Mouse (Mus musculus): ENCODE measurements around the gene CN725425.

Gene CN725425

DNA sequence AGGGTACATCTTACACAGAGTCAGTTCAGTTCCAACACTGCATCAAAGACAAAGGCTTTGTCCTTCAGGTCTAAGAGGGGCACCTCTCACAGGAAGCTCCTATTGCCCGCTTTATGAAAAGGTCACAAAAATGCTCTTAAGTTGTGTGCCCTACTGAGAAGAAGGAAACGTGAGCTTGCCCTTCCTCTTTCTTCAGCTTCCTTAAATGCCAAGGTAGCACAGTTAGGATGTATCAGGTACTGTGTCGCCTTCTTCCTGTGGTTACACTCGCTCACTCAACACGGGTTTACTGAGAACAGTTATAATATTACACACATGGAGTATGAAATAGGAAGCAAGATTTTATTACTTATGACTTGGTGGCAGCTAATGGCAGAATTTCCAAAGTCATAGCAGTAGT lies 38.0 kb downstream of the CN725425 start:
- DNase-seq, result no peak

DNA sequence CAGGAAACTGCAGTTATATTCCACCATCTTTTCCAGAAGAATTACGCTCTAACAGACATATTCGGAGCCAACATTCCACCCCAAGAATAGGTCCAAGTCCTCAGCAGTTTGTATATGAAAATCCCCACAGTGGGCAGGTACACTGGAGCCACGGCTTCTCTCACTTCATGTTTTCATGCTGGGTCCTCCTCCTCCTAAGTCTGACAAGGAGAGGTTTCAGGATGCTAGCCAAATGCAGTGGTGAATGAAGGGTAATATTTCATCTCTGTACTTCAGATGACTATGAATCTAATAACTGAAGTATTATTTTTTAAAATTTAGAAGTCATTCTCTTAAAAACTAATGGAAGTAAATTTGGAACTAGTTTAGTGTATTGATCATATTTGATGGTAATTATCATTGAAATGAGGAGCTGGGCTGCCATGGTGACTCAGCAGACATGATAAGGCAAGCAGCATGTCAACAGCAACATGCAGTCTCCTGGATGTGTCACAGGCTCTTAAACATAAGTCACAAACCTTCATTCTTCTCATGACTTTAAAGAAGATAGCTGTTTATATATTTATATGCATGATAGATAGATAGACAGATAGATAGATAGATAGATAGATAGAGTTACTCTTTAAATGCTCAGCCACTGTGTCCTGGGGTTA lies 41.5 kb downstream of the CN725425 start:
- DNase-seq, result no peak

DNA sequence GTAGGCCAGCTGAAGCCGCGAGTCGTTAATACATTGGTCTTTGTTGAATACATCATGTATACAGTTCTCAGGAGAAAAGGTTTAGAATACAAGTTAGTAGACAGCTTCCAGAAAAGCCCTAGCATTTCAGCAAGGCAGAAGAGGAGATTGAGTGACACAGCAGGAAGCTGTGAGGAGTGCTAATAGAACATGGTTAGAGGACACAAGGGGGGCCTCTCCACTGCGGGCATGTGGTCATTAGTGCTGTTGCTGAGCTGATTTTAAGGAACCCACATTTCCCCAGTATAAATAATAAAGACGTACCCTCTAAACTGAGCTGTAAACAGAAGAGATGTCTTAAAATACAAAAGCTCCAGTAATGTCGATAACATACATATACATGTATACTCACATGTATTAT lies 51.5 kb downstream of the CN725425 start:
- no peak for DNase-seq

- DNase-seq, result no peak
Observed at GRCm38 (mm10) chr15:91251544-91252408, 52.5 kb downstream of the CN725425 start.

DNA sequence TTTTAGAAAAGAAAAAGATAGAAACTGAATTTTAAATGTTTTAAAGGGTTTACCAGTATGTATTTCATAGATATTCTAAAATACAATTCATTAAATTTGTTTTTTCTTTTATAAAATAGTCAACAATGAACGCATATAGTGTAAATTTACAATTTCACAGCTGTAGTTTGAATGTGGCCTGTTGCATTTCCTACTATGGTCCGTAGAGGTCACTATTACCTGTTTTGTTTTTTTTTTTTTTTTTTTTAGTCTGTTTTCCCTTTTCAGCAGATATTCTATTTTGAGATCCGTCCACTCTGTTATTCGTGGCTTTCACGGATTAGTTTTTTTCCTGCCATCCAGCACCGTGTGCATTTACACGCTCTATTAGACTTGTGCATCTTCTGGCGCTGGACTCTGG lies 53.7 kb downstream of the CN725425 start:
- no peak for DNase-seq

DNA sequence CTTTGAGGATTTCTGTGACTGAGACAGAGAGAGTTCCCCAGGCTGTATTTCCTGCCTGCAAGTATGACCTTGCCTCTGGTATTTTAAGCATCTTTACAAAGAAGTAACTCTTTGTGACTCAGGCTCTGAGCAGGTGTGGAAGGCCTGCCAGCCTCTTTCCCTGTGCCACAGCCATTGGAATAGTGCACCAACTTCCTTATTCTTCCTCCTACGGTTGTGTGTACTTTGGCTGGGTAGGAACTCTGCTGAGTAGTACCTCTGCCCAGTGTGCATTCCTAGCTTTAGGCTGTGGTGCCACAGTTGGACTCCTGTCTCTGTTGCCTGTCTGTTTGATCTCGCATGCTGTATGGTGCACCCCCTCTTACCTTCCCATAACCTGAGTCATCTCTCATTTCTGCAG lies 56.0 kb downstream of the CN725425 start:
- no peak for DNase-seq

GRCm38 (mm10) chr15:91257140-91257539 lies 57.8 kb downstream of the CN725425 start:
- peak; percentile 29 for DNase-seq

- no peak for DNase-seq
Observed at GRCm38 (mm10) chr15:91260578-91260977, 61.3 kb downstream of the CN725425 start.

- no peak for DNase-seq
Observed at GRCm38 (mm10) chr15:91263926-91264325, 64.6 kb downstream of the CN725425 start.

GRCm38 (mm10) chr15:91268532-91268931 lies 69.2 kb downstream of the CN725425 start:
- peak; percentile 57 for DNase-seq

GRCm38 (mm10) chr15:91275961-91276360 lies 76.7 kb downstream of the CN725425 start:
- DNase-seq, result peak; percentile 41

- DNase-seq, result no peak
Observed at GRCm38 (mm10) chr15:91279571-91279970, 80.3 kb downstream of the CN725425 start.

GRCm38 (mm10) chr15:91281521-91281920 lies 82.2 kb downstream of the CN725425 start:
- no peak for DNase-seq

DNA sequence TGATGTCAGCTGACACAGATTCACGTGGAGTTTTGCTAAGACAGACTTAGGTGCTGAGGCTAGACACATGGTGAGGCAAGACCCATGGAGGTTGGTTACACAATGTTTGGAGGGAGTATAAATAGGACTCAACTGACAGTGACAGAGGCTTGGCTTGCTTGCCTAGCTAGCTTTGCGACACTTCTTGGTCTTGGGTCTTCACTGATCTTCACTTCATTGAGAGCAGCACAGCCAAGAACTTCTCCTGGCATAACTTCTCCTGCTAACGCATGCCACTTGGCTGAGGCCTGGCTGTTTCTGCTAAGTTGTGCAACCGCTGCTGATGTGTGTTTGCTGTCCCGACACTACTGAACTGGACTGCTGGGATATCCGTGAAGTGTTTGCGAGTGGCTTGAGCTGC lies 83.5 kb downstream of the CN725425 start:
- DNase-seq, result no peak

DNA sequence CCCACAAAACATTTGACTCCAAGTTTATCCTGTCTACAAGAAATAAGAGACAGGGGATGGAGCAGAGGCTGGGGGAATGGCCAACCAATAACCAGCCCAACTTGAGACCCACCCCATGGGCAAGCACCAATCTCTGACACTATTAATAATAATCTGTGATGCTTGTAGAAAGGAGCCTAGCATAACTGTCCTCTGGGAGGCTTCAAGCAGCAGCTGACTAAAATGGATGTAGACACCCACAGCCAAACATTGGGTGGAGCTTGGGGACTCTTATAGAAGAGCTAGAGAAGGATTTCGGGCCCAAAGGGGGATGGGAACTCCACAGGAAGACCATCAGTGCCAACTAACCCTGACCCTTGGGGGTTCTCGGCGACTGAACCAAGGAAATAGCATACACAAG lies 84.1 kb downstream of the CN725425 start:
- DNase-seq, result no peak

DNA sequence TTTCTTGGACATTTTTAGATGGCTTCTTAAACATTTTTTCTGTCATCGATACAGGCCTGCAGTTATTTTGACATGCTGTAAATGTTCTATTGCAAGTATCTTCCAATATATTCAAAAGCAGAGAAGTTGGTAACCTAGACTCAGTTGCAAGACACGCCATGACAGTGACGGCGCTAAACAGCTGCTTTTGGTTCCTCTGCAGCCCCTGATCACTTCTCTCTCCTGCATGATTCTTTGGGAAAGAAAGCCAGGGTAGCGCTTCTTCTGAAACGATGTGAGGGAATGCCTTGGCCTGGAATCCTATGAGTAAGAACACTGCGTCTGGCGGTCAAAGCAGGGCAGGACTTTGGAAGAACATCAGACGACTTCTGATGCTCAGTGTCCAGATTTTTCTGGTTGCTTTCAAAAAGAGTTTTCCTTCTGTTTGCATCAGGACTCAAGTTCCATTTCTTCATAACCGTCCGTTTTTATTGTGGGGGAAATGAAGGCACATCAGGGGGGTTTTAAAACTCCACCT lies 100.1 kb downstream of the CN725425 start:
- DNase-seq, result no peak

- peak; percentile 93 for DNase-seq
Observed at GRCm38 (mm10) chr15:91301366-91301765, 102.1 kb downstream of the CN725425 start.

- peak; percentile 34 for DNase-seq
Observed at GRCm38 (mm10) chr15:91304296-91304852, 105.1 kb downstream of the CN725425 start.
